Mouse (Mus musculus) erythroblast, embryonic 14.5 days (primary cell): ENCODE results near the gene Tfap4.

Experiments
- GATA1 ChIP-seq: IDR thresholded peaks from 2 replicates; pipeline ENCODE4 v1.6.1; 2012; ENCODE audit warnings: low read length, inconsistent platforms, mixed read lengths
- TAL1 ChIP-seq: IDR thresholded peaks from 3 replicates; pipeline ENCODE4 v1.6.1; 2012; ENCODE audit warnings: low read length, inconsistent platforms, mixed read lengths

DNA sequence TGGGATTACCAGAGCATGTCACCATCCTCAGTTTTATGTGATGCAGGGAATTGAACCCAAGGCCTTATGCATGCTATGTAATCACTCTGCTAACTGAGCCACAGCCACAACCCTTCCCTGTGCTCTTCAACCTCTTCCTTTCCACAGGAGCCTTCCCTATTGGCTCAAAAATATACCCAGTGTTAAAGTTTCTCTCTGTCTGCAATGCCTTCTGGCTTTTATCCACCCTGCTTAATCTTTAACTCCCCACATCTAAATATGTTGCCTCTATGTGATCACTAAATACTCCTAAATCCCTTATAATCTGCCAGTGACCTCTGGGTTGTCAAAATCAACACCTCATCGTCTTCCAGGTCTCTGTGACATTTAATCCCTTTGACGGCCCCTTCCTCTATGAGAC, 41.7 kb downstream of the Tfap4 start:
- no peak for TF ChIP-seq GATA1
- TF ChIP-seq TAL1, result no peak
